Mouse (Mus musculus) hindbrain, embryonic 15.5 days (tissue): ENCODE results near the gene Ccdc88c. TPM values are rescaled to one million over a fixed set of nuclear protein-coding genes. Genes with fewer than 3 reads are reported as not detected.
A peak's percentile ranks its signal among the peaks of the same experiment; 100 is the strongest.

Source experiments
- ATAC-seq: fragments of 200-750 bp; cut with Nextera tagmentation; 2 replicates; pipeline ENCODE4 v1.8.0; 2017; ENCODE audit warnings: low read depth, moderate number of reproducible peaks, moderate TSS enrichment; ENCODE audit not compliant: low FRiP score
- H3K27ac ChIP-seq: fragments of 300-500 bp; sonication (generic); replicated peaks from 2 replicates; pipeline ENCODE4 v1.5.1; 2015; ENCODE audit warnings: mild to moderate bottlenecking, inconsistent platforms
- H3K27me3 ChIP-seq: fragments of 300-500 bp; sonication (generic); 2 replicates; pipeline ENCODE4 v1.6.1; 2015; ENCODE audit warnings: control low read depth, inconsistent platforms
- H3K36me3 ChIP-seq: fragments of 300-500 bp; sonication (generic); 2 replicates; pipeline ENCODE4 v1.6.1; 2015; ENCODE audit warnings: control low read depth, inconsistent platforms
- H3K4me1 ChIP-seq: fragments of 300-500 bp; sonication (generic); replicated peaks from 2 replicates; pipeline ENCODE4 v1.6.1; 2015; ENCODE audit warnings: control low read depth, inconsistent platforms
- H3K4me2 ChIP-seq: fragments of 300-500 bp; sonication (generic); 2 replicates; pipeline ENCODE4 v1.6.1; 2015; ENCODE audit warnings: moderate library complexity, mild to moderate bottlenecking, inconsistent platforms
- H3K4me3 ChIP-seq: fragments of 300-500 bp; sonication (generic); 2 replicates; pipeline ENCODE4 v1.5.1; 2015; ENCODE audit warnings: mild to moderate bottlenecking, inconsistent platforms
- H3K9ac ChIP-seq: fragments of 300-500 bp; sonication (generic); 2 replicates; pipeline ENCODE4 v1.6.1; 2015; ENCODE audit warnings: inconsistent platforms
- H3K9me3 ChIP-seq: fragments of 300-500 bp; sonication (generic); 2 replicates; pipeline ENCODE4 v1.6.1; 2016; ENCODE audit warnings: control low read depth, inconsistent platforms
- WGBS: fragments of 180-500 bp; shearing (Covaris S2); methylation state at CpG from one replicate; pipeline ENCODE4 v1.1.7; 2015; 5-methylcytosine and 5-hydroxymethylcytosine counted together
- polyA plus RNA-seq: library from polyadenylated mRNA; unstranded; fragments of >200 nt; fragmentation: Nextera tagmentation; extraction: Ambion mirVana; gene quantifications from 2 replicates; pipeline ENCODE4 v1.2.1, GENCODE M21; 2015

Ccdc88c gene
- polyA plus RNA-seq, 1 experiment from 2014 or later = 11.8 TPM

GRCm38 (mm10) chr12:100952193-100952931 is 76.5 kb downstream of the Ccdc88c start:
- Histone ChIP-seq H3K9ac (no peak overlapping the region), H3K4me3 (no peak overlapping the region), H3K36me3 (no peaks in the 10 kb centered on the region), H3K27ac (peak overlapping the region; percentile 6; the same call in 1 of the 2 replicates), H3K4me1 (peaks cover 11% of the 10 kb centered on the region), H3K4me2 (peak overlapping the region; percentile 2; the same call in 1 of the 2 replicates), H3K27me3 (no peaks in the 10 kb centered on the region), H3K9me3 (no peaks in the 10 kb centered on the region)
- peak; percentile 85 for ATAC-seq
- WGBS = 33% methylated on average over 9 of the region's 9 CpGs

- Histone ChIP-seq H3K27me3 (no peaks in the 10 kb centered on the region), H3K27ac (no peak overlapping the region), H3K36me3 (peaks cover 17% of the 10 kb centered on the region), H3K9ac (no peak overlapping the region), H3K9me3 (no peaks in the 10 kb centered on the region), H3K4me1 (no peaks in the 10 kb centered on the region), H3K4me2 (no peak overlapping the region), H3K4me3 (no peak overlapping the region)
- no peak for ATAC-seq
- 87% methylated on average over 5 of the region's 5 CpGs for WGBS
Measured at GRCm38 (mm10) chr12:100949146-100949545, 79.7 kb downstream of the Ccdc88c start.

GRCm38 (mm10) chr12:100948021-100948420 is 80.8 kb downstream of the Ccdc88c start:
- ATAC-seq = no peak
- peaks cover 17% of the 10 kb centered on the region for H3K36me3 ChIP-seq
- H3K9me3 ChIP-seq = no peaks in the 10 kb centered on the region
- H3K4me1 ChIP-seq = no peaks in the 10 kb centered on the region
- H3K27me3 ChIP-seq = no peaks in the 10 kb centered on the region
- WGBS = 92% methylated on average over 6 of the region's 6 CpGs
- no peak overlapping the region for H3K9ac ChIP-seq
- no peak overlapping the region for H3K4me3 ChIP-seq
- H3K4me2 ChIP-seq = no peak overlapping the region
- no peak overlapping the region for H3K27ac ChIP-seq

- Histone ChIP-seq H3K27me3 (no peaks in the 10 kb centered on the region), H3K4me1 (no peaks in the 10 kb centered on the region), H3K4me3 (no peak overlapping the region), H3K9ac (no peak overlapping the region), H3K27ac (no peak overlapping the region), H3K9me3 (no peaks in the 10 kb centered on the region), H3K4me2 (no peak overlapping the region), H3K36me3 (peaks cover 22% of the 10 kb centered on the region)
- ATAC-seq = no peak
- WGBS = 93% methylated on average over 12 of the region's 12 CpGs
Measured at GRCm38 (mm10) chr12:100945948-100946347, 82.9 kb downstream of the Ccdc88c start.

GRCm38 (mm10) chr12:100945501-100945900 is 83.4 kb downstream of the Ccdc88c start:
- 88% methylated on average over 12 of the region's 12 CpGs for WGBS
- no peaks in the 10 kb centered on the region for H3K9me3 ChIP-seq

GRCm38 (mm10) chr12:100944921-100945336 is 83.9 kb downstream of the Ccdc88c start:
- ATAC-seq = no peak
- 91% methylated on average over 21 of the region's 21 CpGs for WGBS

More at GRCm38 (mm10) chr12:100945501-100945900, 83.4 kb downstream of the Ccdc88c start:
- Histone ChIP-seq H3K36me3 (peaks cover 23% of the 10 kb centered on the region), H3K4me1 (no peaks in the 10 kb centered on the region), H3K4me3 (no peak overlapping the region), H3K9ac (no peak overlapping the region), H3K27ac (no peak overlapping the region), H3K27me3 (no peaks in the 10 kb centered on the region), H3K4me2 (no peak overlapping the region)
- no peak for ATAC-seq

GRCm38 (mm10) chr12:100943146-100943545 is 85.7 kb downstream of the Ccdc88c start:
- peaks cover 33% of the 10 kb centered on the region for H3K36me3 ChIP-seq
- no peak for ATAC-seq
- 78% methylated on average over 4 of the region's 4 CpGs for WGBS

More at GRCm38 (mm10) chr12:100944921-100945336, 83.9 kb downstream of the Ccdc88c start:
- H3K9me3 ChIP-seq = no peaks in the 10 kb centered on the region
- H3K27ac ChIP-seq = no peak overlapping the region
- H3K4me1 ChIP-seq = no peaks in the 10 kb centered on the region
- no peak overlapping the region for H3K9ac ChIP-seq
- H3K4me2 ChIP-seq = no peak overlapping the region
- peaks cover 27% of the 10 kb centered on the region for H3K36me3 ChIP-seq
- no peaks in the 10 kb centered on the region for H3K27me3 ChIP-seq
- H3K4me3 ChIP-seq = no peak overlapping the region

GRCm38 (mm10) chr12:100941361-100941760 is 87.5 kb downstream of the Ccdc88c start:
- Histone ChIP-seq H3K27me3 (no peaks in the 10 kb centered on the region), H3K9ac (no peak overlapping the region), H3K27ac (no peak overlapping the region), H3K4me2 (no peak overlapping the region), H3K9me3 (no peaks in the 10 kb centered on the region), H3K4me1 (0 out of 2 replicates have a peak, but pooled peaks cover 11% of the 10 kb centered on the region), H3K4me3 (no peak overlapping the region), H3K36me3 (peaks cover 25% of the 10 kb centered on the region)
- WGBS = 90% methylated on average over 3 of the region's 3 CpGs
- ATAC-seq = no peak

More at GRCm38 (mm10) chr12:100943146-100943545, 85.7 kb downstream of the Ccdc88c start:
- Histone ChIP-seq H3K27me3 (no peaks in the 10 kb centered on the region), H3K4me3 (no peak overlapping the region), H3K9ac (no peak overlapping the region), H3K4me2 (no peak overlapping the region), H3K9me3 (no peaks in the 10 kb centered on the region), H3K4me1 (no peaks in the 10 kb centered on the region), H3K27ac (no peak overlapping the region)

- no peak overlapping the region for H3K4me2 ChIP-seq
- peaks cover 18% of the 10 kb centered on the region for H3K36me3 ChIP-seq
- no peaks in the 10 kb centered on the region for H3K9me3 ChIP-seq
- H3K4me1 ChIP-seq = 0 out of 2 replicates have a peak, but pooled peaks cover 11% of the 10 kb centered on the region
- peak overlapping the region; percentile 31; the same call in 1 of the 2 replicates for H3K27ac ChIP-seq
- WGBS = 67% methylated on average over 21 of the region's 21 CpGs
- H3K4me3 ChIP-seq = no peak overlapping the region
- H3K27me3 ChIP-seq = no peaks in the 10 kb centered on the region
- H3K9ac ChIP-seq = no peak overlapping the region
- ATAC-seq = no peak
Measured at GRCm38 (mm10) chr12:100937441-100938360, 91.2 kb downstream of the Ccdc88c start.

- WGBS = 90% methylated on average over 4 of the region's 4 CpGs
Measured at GRCm38 (mm10) chr12:100936737-100937136, 92.1 kb downstream of the Ccdc88c start.

GRCm38 (mm10) chr12:100936116-100936515 is 92.7 kb downstream of the Ccdc88c start:
- Histone ChIP-seq H3K9ac (no peak overlapping the region), H3K27ac (no peak overlapping the region), H3K4me1 (0 out of 2 replicates have a peak, but pooled peaks cover 11% of the 10 kb centered on the region), H3K4me2 (no peak overlapping the region), H3K4me3 (no peak overlapping the region), H3K27me3 (no peaks in the 10 kb centered on the region), H3K9me3 (no peaks in the 10 kb centered on the region), H3K36me3 (peaks cover 21% of the 10 kb centered on the region)
- peak; percentile 52; the same call in 1 of the 2 replicates for ATAC-seq
- WGBS = 8% methylated on average over 2 of the region's 2 CpGs

More at GRCm38 (mm10) chr12:100936737-100937136, 92.1 kb downstream of the Ccdc88c start:
- Histone ChIP-seq H3K4me2 (no peak overlapping the region), H3K9me3 (no peaks in the 10 kb centered on the region), H3K36me3 (peaks cover 15% of the 10 kb centered on the region), H3K27me3 (no peaks in the 10 kb centered on the region), H3K9ac (no peak overlapping the region), H3K27ac (no peak overlapping the region), H3K4me3 (no peak overlapping the region), H3K4me1 (0 out of 2 replicates have a peak, but pooled peaks cover 11% of the 10 kb centered on the region)
- ATAC-seq = no peak
